Mouse (Mus musculus): Measurements from ENCODE around the gene Braf. TPM values are rescaled to one million over a fixed set of nuclear protein-coding genes. Genes with fewer than 3 reads are reported as not detected.

Gene Braf
- polyA plus RNA-seq, 1 experiment from 2014 or later = 22.6 TPM

DNA sequence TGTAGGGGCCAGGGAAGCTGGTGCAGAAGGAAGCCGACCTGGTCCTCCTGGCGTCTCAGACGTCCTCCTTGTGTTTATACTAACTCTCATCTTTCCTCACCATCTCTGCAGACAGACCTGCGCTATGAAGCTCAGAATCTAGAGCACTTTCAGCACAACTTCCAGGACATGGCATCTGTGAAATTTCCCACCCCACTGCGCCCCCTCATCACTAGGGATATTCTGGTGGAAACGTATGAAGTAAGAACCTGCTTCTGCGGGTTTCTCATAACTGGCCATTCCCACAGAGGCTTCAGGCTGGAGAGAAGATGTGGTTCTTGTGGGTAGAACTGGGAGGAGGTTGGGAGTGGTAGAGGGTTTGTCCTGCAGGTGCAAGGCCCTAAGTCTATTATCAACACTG, 145.7 kb downstream of the Braf start:
- Histone ChIP-seq H3K27ac (ENCODE audit: low read depth, low read length) (no peak overlapping the region), H3K9me3 (ENCODE audit: control insufficient read depth, low read length) (no peaks in the 10 kb centered on the region), H3K4me3 (ENCODE audit: low read depth, low read length) (no peak overlapping the region), H3K4me1 (replicated peaks; ENCODE audit: control insufficient read depth, insufficient read depth, low read length) (peaks cover 2% of the 10 kb centered on the region; the same call in 1 of the 2 replicates), H3K27me3 (ENCODE audit: control insufficient read depth, insufficient read depth, low read length) (no peaks in the 10 kb centered on the region), H3K4me2 (replicated peaks; ENCODE audit: low read depth, low read length) (no peak overlapping the region), H3K9ac (ENCODE audit: low read depth, low read length) (no peak overlapping the region), H3K36me3 (ENCODE audit: control insufficient read depth, insufficient read depth, low read length) (0 out of 2 replicates have a peak, but pooled peaks cover 2% of the 10 kb centered on the region)
- ATAC-seq (ENCODE audit: low FRiP score) (no peak), DNase-seq (ENCODE audit: low spot score) (no peak)
- 88% methylated on average over 7 of the region's 7 CpGs for WGBS

DNA sequence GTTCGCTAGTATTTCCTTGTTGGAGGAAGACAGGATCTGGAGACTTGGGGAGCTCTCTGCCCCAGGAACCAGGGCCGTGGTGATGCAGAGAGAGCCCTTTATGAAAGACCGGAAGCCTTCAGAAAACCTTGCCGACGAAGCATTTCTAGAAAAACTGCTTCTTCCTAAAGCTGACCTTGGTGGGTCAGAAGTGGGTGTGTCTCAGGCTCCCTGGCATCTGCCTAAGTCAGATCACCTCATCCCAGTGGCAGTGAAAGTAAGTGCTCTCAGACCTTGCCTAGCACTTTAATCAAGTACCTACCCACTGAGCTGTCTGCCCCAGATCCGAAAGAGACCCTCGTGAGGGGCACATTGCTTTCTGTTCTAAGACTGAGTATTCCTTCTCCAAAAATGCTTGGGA, 150.3 kb downstream of the Braf start:
- H3K9me3 ChIP-seq (ENCODE audit: control insufficient read depth, low read length) = no peaks in the 10 kb centered on the region
- H3K4me1 ChIP-seq (replicated peaks; ENCODE audit: control insufficient read depth, insufficient read depth, low read length) = peaks cover 2% of the 10 kb centered on the region; the same call in 1 of the 2 replicates
- no peaks in the 10 kb centered on the region for H3K36me3 ChIP-seq (ENCODE audit: control insufficient read depth, insufficient read depth, low read length)
- peak overlapping the region; percentile 75 for H3K4me2 ChIP-seq (replicated peaks; ENCODE audit: low read depth, low read length)
- peak overlapping the region; percentile 66 for H3K9ac ChIP-seq (ENCODE audit: low read depth, low read length)
- H3K4me3 ChIP-seq (ENCODE audit: low read depth, low read length) = peak overlapping the region; percentile 58; the same call in 1 of the 2 replicates
- no peaks in the 10 kb centered on the region for H3K27me3 ChIP-seq (ENCODE audit: control insufficient read depth, insufficient read depth, low read length)
- WGBS = 70% methylated on average over 7 of the region's 7 CpGs
- no peak for DNase-seq (ENCODE audit: low spot score)
- no peak for ATAC-seq (ENCODE audit: low FRiP score)
- H3K27ac ChIP-seq (ENCODE audit: low read depth, low read length) = no peak overlapping the region

DNA sequence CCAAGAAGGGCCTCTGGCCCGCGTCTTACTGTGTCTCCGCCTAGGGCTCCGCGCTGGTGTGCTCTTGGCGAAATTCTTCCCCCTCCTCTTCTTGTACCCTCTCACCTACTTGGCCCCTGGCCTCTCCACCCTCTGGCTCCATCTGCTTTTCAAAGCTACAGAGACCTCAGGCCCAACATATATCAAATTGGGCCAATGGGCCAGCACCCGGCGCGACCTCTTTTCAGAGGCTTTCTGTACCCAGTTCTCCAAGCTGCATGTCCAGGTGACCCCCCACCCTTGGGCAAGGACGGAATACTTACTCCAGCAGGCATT, 150.8 kb downstream of the Braf start:
- Histone ChIP-seq H3K4me2 (replicated peaks; ENCODE audit: low read depth, low read length) (peak overlapping the region; percentile 75), H3K9ac (ENCODE audit: low read depth, low read length) (peak overlapping the region; percentile 66), H3K4me3 (ENCODE audit: low read depth, low read length) (peak overlapping the region; percentile 58), H3K36me3 (ENCODE audit: control insufficient read depth, insufficient read depth, low read length) (no peaks in the 10 kb centered on the region), H3K27me3 (ENCODE audit: control insufficient read depth, insufficient read depth, low read length) (no peaks in the 10 kb centered on the region), H3K27ac (ENCODE audit: low read depth, low read length) (peak overlapping the region; percentile 92), H3K4me1 (replicated peaks; ENCODE audit: control insufficient read depth, insufficient read depth, low read length) (peaks cover 2% of the 10 kb centered on the region; the same call in 1 of the 2 replicates), H3K9me3 (ENCODE audit: control insufficient read depth, low read length) (no peaks in the 10 kb centered on the region)
- DNase-seq (ENCODE audit: low spot score) (no peak), ATAC-seq (ENCODE audit: low FRiP score) (peak; percentile 34)
- WGBS = 25% methylated on average over 10 of the region's 10 CpGs

DNA sequence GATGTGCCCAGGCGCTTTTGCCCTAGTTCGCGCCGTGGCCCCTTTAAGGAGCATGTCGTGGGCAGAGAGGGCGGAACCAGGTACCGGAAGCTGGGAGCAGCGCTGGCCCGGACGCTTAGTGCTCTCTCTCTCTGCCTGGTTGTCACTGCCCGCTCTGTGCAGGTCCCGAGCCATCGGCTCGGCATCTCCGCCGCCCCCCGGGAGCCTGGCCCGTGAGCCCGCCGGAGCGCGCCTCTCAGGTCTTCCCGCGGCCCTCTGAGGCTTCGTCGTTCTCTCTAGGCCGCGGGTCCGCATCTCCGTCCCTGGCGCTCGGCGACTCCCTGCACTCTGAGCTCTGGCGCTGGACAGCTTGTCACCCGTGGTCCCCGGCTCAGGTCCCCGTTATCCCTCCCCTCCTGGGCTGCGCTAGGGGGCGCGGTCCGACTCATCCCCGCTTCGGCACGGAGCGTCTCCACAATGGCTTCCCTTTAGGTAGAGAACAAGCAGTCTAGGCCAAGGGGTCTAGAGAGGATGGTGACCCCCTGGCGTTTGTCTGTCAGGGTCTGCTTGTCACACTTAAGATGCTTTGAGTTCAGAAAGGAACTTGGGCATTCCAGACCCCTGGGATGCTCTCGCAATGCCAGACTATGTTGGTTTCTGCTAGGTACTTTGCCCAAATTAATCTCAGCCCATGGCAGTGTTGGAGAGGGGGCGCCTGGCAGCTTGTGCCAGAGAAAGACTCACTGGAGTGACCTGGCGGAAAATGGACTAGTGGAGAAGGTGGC, 151.3 kb downstream of the Braf start, which contains the start of gene Adck2:
Gene Adck2 (plus strand): TSS at position 83 of the 764 bp plus-strand sequence.
- DNase-seq (ENCODE audit: low spot score) (peak; percentile 85), ATAC-seq (ENCODE audit: low FRiP score) (peak; percentile 97)
- H3K27me3 ChIP-seq (ENCODE audit: control insufficient read depth, insufficient read depth, low read length) = no peaks in the 10 kb centered on the region
- WGBS = under 1% methylated on average over 49 of the region's 49 CpGs
- peak within 1 kb of the TSS; percentile 66 for H3K9ac ChIP-seq (ENCODE audit: low read depth, low read length)
- H3K4me1 ChIP-seq (replicated peaks; ENCODE audit: control insufficient read depth, insufficient read depth, low read length) = peaks cover 2% of the 10 kb centered on the region; the same call in 1 of the 2 replicates
- no peaks in the 10 kb centered on the region for H3K36me3 ChIP-seq (ENCODE audit: control insufficient read depth, insufficient read depth, low read length)
- H3K9me3 ChIP-seq (ENCODE audit: control insufficient read depth, low read length) = no peaks in the 10 kb centered on the region
- peak within 1 kb of the TSS; percentile 75 for H3K4me2 ChIP-seq (replicated peaks; ENCODE audit: low read depth, low read length)
- peak within 1 kb of the TSS; percentile 58 for H3K4me3 ChIP-seq (ENCODE audit: low read depth, low read length)
- peak within 1 kb of the TSS; percentile 92 for H3K27ac ChIP-seq (ENCODE audit: low read depth, low read length)

GRCm38 (mm10) chr6:39570426-39570825, 154.8 kb downstream of the Braf start:
- Histone ChIP-seq H3K27me3 (ENCODE audit: control insufficient read depth, insufficient read depth, low read length) (no peaks in the 10 kb centered on the region), H3K4me1 (replicated peaks; ENCODE audit: control insufficient read depth, insufficient read depth, low read length) (peaks cover 2% of the 10 kb centered on the region; the same call in 1 of the 2 replicates), H3K4me2 (replicated peaks; ENCODE audit: low read depth, low read length) (no peak overlapping the region), H3K9ac (ENCODE audit: low read depth, low read length) (no peak overlapping the region), H3K36me3 (ENCODE audit: control insufficient read depth, insufficient read depth, low read length) (no peaks in the 10 kb centered on the region), H3K27ac (ENCODE audit: low read depth, low read length) (no peak overlapping the region), H3K9me3 (ENCODE audit: control insufficient read depth, low read length) (no peaks in the 10 kb centered on the region), H3K4me3 (ENCODE audit: low read depth, low read length) (no peak overlapping the region)
- DNase-seq (ENCODE audit: low spot score) = no peak
- ATAC-seq (ENCODE audit: low FRiP score) = no peak
- WGBS = 89% methylated on average over 3 of the region's 3 CpGs

- no peaks in the 10 kb centered on the region for H3K27me3 ChIP-seq (ENCODE audit: control insufficient read depth, insufficient read depth, low read length)
- ATAC-seq (ENCODE audit: low FRiP score) = no peak
- peak; percentile 65 for DNase-seq (ENCODE audit: low spot score)
- H3K9me3 ChIP-seq (ENCODE audit: control insufficient read depth, low read length) = no peaks in the 10 kb centered on the region
- no peaks in the 10 kb centered on the region for H3K4me1 ChIP-seq (replicated peaks; ENCODE audit: control insufficient read depth, insufficient read depth, low read length)
- 19% methylated on average over 5 of the region's 5 CpGs for WGBS
- no peak overlapping the region for H3K27ac ChIP-seq (ENCODE audit: low read depth, low read length)
- no peak overlapping the region for H3K4me3 ChIP-seq (ENCODE audit: low read depth, low read length)
- no peaks in the 10 kb centered on the region for H3K36me3 ChIP-seq (ENCODE audit: control insufficient read depth, insufficient read depth, low read length)
- no peak overlapping the region for H3K4me2 ChIP-seq (replicated peaks; ENCODE audit: low read depth, low read length)
- no peak overlapping the region for H3K9ac ChIP-seq (ENCODE audit: low read depth, low read length)
Measured at GRCm38 (mm10) chr6:39567528-39567927, 157.7 kb downstream of the Braf start.

- ATAC-seq (ENCODE audit: low FRiP score) (no peak), DNase-seq (ENCODE audit: low spot score) (peak; percentile 91)
- Histone ChIP-seq H3K4me2 (replicated peaks; ENCODE audit: low read depth, low read length) (no peak overlapping the region), H3K9me3 (ENCODE audit: control insufficient read depth, low read length) (no peaks in the 10 kb centered on the region), H3K4me1 (replicated peaks; ENCODE audit: control insufficient read depth, insufficient read depth, low read length) (0 out of 2 replicates have a peak, but pooled peaks cover 4% of the 10 kb centered on the region), H3K27me3 (ENCODE audit: control insufficient read depth, insufficient read depth, low read length) (no peaks in the 10 kb centered on the region), H3K27ac (ENCODE audit: low read depth, low read length) (no peak overlapping the region), H3K9ac (ENCODE audit: low read depth, low read length) (no peak overlapping the region), H3K4me3 (ENCODE audit: low read depth, low read length) (no peak overlapping the region), H3K36me3 (ENCODE audit: control insufficient read depth, insufficient read depth, low read length) (no peaks in the 10 kb centered on the region)
- 21% methylated on average over 23 of the region's 23 CpGs for WGBS
Measured at GRCm38 (mm10) chr6:39562166-39563015, 162.9 kb downstream of the Braf start.

GRCm38 (mm10) chr6:39559276-39559939, 165.9 kb downstream of the Braf start:
- H3K4me3 ChIP-seq (ENCODE audit: low read depth, low read length) = no peak overlapping the region
- no peak for DNase-seq (ENCODE audit: low spot score)
- H3K9me3 ChIP-seq (ENCODE audit: control insufficient read depth, low read length) = no peaks in the 10 kb centered on the region
- H3K27me3 ChIP-seq (ENCODE audit: control insufficient read depth, insufficient read depth, low read length) = no peaks in the 10 kb centered on the region
- H3K9ac ChIP-seq (ENCODE audit: low read depth, low read length) = no peak overlapping the region
- WGBS = 56% methylated on average over 6 of the region's 6 CpGs
- no peak for ATAC-seq (ENCODE audit: low FRiP score)
- H3K4me2 ChIP-seq (replicated peaks; ENCODE audit: low read depth, low read length) = no peak overlapping the region
- H3K27ac ChIP-seq (ENCODE audit: low read depth, low read length) = no peak overlapping the region
- no peaks in the 10 kb centered on the region for H3K36me3 ChIP-seq (ENCODE audit: control insufficient read depth, insufficient read depth, low read length)
- H3K4me1 ChIP-seq (replicated peaks; ENCODE audit: control insufficient read depth, insufficient read depth, low read length) = peaks cover 11% of the 10 kb centered on the region
